Mouse (Mus musculus): ENCODE measurements around the gene Eri3. TPM values are rescaled to one million over a fixed set of nuclear protein-coding genes. Genes with fewer than 3 reads are reported as not detected.
A peak's percentile ranks its signal among the peaks of the same experiment; 100 is the strongest.

Gene Eri3
- polyA plus RNA-seq, 1 experiment from 2014 or later = 158 TPM

DNA sequence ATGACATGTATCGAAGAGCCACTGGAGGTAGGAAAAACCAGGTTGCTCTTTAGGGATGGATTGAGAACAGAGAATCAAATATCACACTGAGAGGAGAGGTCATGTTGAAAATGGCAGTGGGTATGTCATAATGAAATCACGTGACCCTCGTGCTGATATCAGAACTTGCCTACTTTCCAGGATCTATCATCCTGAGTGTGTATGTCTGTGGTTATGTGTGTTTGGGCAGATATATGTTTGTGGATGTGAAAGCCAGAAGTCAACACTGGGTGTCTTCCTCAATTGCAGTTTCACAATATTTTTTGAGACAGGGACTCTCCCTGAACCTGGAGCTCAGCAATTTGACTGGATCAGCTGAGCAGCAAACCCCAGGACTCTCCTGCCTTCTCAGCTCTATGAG is 4.7 kb upstream of the Eri3 start:
- 85% methylated on average over 3 of the region's 3 CpGs for WGBS

DNA sequence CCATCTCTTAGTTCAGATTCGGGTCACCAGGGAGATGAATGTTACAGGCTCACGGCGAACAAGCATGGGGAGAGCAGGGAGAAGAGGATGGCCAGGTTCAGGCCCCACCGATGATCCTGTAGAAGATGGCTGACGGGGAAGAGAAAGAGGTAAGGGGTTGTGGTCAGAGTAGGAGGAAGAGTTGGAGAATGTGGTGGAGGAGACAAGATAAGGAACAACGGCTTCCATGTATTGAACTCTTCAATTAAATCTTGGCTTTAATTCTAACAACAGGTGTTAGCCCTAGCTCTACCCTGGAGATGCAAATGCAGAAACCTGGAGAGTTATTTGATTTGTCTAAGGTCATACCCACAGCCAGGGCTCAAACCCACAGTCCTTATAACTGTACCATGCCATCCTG is 3.5 kb upstream of the Eri3 start:
- Histone ChIP-seq H3K4me2 (no peak overlapping the region), H3K9ac (no peak overlapping the region), H3K4me1 (peaks cover 13% of the 10 kb centered on the region), H3K27ac (no peak overlapping the region), H3K36me3 (no peaks in the 10 kb centered on the region), H3K9me3 (no peaks in the 10 kb centered on the region), H3K27me3 (no peaks in the 10 kb centered on the region), H3K4me3 (no peak overlapping the region)
- no peak for ATAC-seq (ENCODE audit: insufficient number of reproducible peaks, low FRiP score, low TSS enrichment, low read depth)
- WGBS = 84% methylated on average over 6 of the region's 6 CpGs

More for the DNA sequence above, 4.7 kb upstream of the Eri3 start:
- Histone ChIP-seq H3K36me3 (no peaks in the 10 kb centered on the region), H3K27ac (no peak overlapping the region), H3K9me3 (no peaks in the 10 kb centered on the region), H3K4me1 (peaks cover 3% of the 10 kb centered on the region; the same call in 1 of the 2 replicates), H3K4me2 (no peak overlapping the region), H3K4me3 (no peak overlapping the region), H3K27me3 (no peaks in the 10 kb centered on the region), H3K9ac (no peak overlapping the region)
- no peak for ATAC-seq (ENCODE audit: insufficient number of reproducible peaks, low FRiP score, low TSS enrichment, low read depth)

DNA sequence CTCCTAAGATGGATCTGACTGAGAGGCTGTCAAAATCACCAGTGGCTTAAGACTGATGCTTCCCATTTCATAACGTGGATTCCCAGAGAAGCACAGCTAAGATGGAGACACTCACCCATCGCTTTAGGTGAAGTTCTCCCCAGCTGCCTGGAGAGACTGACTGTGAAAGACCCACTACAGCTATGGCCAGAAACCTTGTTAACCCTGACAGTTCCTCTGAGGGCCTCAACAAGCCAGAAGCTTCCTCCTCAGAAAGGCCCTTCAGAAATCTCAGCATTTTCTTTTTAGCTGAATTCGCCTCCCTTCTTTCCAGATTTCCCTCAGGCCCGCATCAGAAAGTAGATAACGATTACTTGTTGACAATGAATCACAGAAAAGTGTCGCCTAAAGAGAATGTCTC is 589 bp upstream of the Eri3 start:
- H3K27ac ChIP-seq = peak overlapping the region; percentile 64
- no peaks in the 10 kb centered on the region for H3K27me3 ChIP-seq
- H3K36me3 ChIP-seq = no peaks in the 10 kb centered on the region; the same call in 1 of the 2 replicates
- H3K9me3 ChIP-seq = no peaks in the 10 kb centered on the region
- H3K4me3 ChIP-seq = peak overlapping the region; percentile 93; the same call in 1 of the 2 replicates
- H3K4me1 ChIP-seq = peaks cover 20% of the 10 kb centered on the region
- ATAC-seq (ENCODE audit: insufficient number of reproducible peaks, low FRiP score, low TSS enrichment, low read depth) = no peak
- H3K9ac ChIP-seq = no peak overlapping the region
- 43% methylated on average over 6 of the region's 6 CpGs for WGBS
- peak overlapping the region; percentile 33; the same call in 1 of the 2 replicates for H3K4me2 ChIP-seq

DNA sequence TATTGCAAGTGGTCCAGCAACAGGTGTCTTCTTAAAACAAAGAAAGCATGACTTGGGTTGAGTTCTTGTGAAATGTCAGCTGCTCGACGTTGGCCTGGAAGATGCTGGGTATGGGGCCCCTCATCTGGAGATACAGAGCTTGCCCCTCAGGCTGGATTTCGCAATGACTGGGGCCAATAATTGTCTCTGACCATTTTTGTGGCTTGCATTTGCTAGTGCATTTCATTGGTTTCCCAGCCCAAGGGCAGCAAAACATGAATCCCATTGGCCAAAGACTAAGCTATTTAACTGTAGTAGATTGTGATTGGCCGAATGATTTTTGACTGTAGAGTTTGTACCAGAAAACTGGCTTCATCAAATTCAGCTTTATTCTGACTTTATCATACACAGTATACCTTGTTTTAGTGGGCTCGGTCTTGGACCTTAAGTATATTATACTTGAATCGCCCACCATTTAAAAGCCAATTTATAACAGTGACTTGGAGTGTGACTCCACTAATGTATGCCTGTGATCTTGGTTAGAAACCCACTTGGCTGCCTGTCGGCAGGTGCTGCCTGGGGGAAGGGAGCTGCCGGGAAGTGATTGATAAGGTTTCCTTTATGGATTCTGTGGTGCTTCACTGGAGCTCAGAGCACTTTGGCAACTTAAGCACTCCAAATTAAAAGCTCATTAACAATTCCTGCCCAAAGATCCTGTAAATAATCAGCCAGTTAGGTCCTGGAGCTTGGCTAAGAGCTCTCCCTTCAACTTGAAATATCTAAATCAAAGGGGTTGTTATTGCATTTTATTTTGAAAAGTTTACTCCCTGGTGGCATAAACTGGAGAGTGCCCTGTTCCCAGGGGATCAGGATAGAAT is 1.2 kb downstream of the Eri3 start:
- Histone ChIP-seq H3K4me2 (peak overlapping the region; percentile 77), H3K4me3 (peak overlapping the region; percentile 93), H3K36me3 (no peaks in the 10 kb centered on the region; the same call in 1 of the 2 replicates), H3K9ac (no peak overlapping the region), H3K9me3 (no peaks in the 10 kb centered on the region), H3K4me1 (peaks cover 27% of the 10 kb centered on the region), H3K27me3 (no peaks in the 10 kb centered on the region), H3K27ac (peak overlapping the region; percentile 91; the same call in 1 of the 2 replicates)
- ATAC-seq (ENCODE audit: insufficient number of reproducible peaks, low FRiP score, low TSS enrichment, low read depth) = no peak
- 37% methylated on average over 8 of the region's 8 CpGs for WGBS

DNA sequence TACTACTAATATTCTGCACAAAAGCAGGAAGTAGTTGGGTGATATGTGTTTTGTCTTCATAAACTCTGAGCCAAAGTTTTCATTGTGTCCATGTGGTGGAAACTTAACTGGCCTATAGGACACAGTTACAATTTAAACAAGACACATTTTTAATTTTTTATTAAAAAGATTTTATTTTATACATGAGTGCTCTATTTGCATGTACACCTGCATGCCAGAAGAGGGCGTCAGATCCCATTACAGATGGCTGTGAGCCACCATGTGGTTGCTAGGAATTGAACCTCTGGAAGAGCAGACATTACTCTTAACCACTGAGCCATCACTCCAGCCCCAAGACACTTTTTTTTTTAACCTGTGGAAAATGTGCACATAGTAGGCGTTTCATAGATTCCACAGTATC is 5.3 kb downstream of the Eri3 start:
- H3K36me3 ChIP-seq = peaks cover 3% of the 10 kb centered on the region; the same call in 1 of the 2 replicates
- no peak overlapping the region for H3K27ac ChIP-seq
- no peaks in the 10 kb centered on the region for H3K27me3 ChIP-seq
- no peak overlapping the region for H3K4me3 ChIP-seq
- H3K9me3 ChIP-seq = no peaks in the 10 kb centered on the region
- ATAC-seq (ENCODE audit: insufficient number of reproducible peaks, low FRiP score, low TSS enrichment, low read depth) = no peak
- H3K4me2 ChIP-seq = no peak overlapping the region
- 63% methylated on average over 2 of the region's 2 CpGs for WGBS
- peaks cover 42% of the 10 kb centered on the region for H3K4me1 ChIP-seq
- no peak overlapping the region for H3K9ac ChIP-seq

DNA sequence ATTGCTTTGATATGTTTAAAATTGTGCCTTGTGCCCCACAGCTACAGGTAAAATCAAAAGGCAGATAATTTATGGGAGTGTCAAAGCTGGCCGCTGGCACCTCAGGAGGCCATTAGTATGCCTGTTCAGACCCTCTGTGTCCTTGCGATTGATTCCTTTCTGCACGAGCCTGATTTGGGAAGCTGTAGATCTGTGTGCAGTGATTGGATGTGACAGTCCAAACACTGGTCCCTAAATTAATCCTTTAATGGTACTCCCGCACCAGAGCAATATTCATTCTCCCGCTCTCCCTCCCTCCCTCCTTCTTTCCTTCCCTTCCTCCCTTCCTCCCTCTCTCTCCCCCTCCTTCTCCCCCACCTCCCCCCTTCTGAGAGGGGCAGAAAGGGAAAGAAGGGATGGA is 6.2 kb downstream of the Eri3 start:
- Histone ChIP-seq H3K4me1 (peaks cover 35% of the 10 kb centered on the region), H3K9me3 (no peaks in the 10 kb centered on the region), H3K27me3 (no peaks in the 10 kb centered on the region), H3K27ac (no peak overlapping the region), H3K4me2 (no peak overlapping the region), H3K36me3 (peaks cover 3% of the 10 kb centered on the region; the same call in 1 of the 2 replicates), H3K9ac (no peak overlapping the region), H3K4me3 (no peak overlapping the region)
- ATAC-seq (ENCODE audit: insufficient number of reproducible peaks, low FRiP score, low TSS enrichment, low read depth) = no peak
- WGBS = 16% methylated on average over 5 of the region's 5 CpGs

DNA sequence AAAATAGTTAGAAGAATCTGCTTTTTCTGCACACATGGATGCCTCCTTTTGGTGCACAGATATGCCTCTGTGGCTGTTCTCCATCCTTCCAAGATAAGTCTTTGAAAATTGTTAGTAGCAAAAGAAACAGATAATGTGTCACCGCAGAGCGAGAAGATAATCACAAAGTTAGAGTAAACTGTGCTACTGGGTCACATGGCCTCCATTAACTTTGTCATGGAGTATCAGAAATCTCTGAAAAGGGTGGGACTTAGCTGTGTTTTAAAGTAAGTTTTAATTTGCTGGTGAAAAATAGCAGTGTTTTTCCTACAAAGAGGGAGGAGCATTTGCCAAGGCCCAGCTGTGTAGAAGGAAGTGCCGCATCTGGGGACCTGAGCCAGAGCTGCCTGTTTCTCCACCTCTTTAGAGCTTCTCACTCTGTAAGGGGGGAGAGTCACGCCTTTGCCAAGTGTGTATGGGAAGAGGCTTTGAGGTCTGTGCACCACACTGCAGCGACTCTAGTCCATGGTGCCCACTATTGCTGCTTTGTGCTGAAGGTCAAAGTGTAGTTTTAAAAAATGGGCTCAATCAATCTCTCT is 7.0 kb downstream of the Eri3 start:
- 57% methylated on average over 5 of the region's 5 CpGs for WGBS
- peaks cover 4% of the 10 kb centered on the region for H3K36me3 ChIP-seq
- no peaks in the 10 kb centered on the region for H3K27me3 ChIP-seq
- no peak overlapping the region for H3K27ac ChIP-seq
- ATAC-seq (ENCODE audit: insufficient number of reproducible peaks, low FRiP score, low TSS enrichment, low read depth) = no peak
- H3K4me1 ChIP-seq = peaks cover 27% of the 10 kb centered on the region
- H3K4me3 ChIP-seq = no peak overlapping the region
- H3K4me2 ChIP-seq = no peak overlapping the region
- H3K9me3 ChIP-seq = no peaks in the 10 kb centered on the region
- H3K9ac ChIP-seq = no peak overlapping the region

DNA sequence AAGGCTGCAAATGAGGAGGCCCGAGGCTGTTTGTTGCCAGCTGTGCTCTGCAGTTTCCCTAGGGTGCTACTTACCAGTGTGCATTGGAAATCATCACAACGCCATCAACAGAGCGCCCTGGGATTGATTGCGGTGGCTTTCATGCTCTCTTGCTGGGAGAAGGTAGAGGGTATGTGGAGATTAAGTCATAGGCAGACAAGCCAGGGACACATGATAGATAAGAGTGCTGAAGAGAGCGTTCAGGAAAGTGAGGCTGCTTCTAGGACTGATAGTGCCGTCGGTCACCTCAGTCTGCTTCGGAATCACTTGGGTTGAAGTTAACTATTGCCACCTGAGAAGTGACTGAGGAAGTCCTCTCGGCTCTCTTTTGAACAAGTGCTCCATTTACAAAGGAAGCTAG is 13.8 kb downstream of the Eri3 start:
- Histone ChIP-seq H3K9ac (no peak overlapping the region), H3K9me3 (no peaks in the 10 kb centered on the region), H3K27ac (no peak overlapping the region), H3K4me3 (no peak overlapping the region), H3K27me3 (no peaks in the 10 kb centered on the region), H3K4me1 (peaks cover 9% of the 10 kb centered on the region; the same call in 1 of the 2 replicates), H3K36me3 (peaks cover 38% of the 10 kb centered on the region), H3K4me2 (no peak overlapping the region)
- ATAC-seq (ENCODE audit: insufficient number of reproducible peaks, low FRiP score, low TSS enrichment, low read depth) = no peak
- 77% methylated on average over 9 of the region's 9 CpGs for WGBS

DNA sequence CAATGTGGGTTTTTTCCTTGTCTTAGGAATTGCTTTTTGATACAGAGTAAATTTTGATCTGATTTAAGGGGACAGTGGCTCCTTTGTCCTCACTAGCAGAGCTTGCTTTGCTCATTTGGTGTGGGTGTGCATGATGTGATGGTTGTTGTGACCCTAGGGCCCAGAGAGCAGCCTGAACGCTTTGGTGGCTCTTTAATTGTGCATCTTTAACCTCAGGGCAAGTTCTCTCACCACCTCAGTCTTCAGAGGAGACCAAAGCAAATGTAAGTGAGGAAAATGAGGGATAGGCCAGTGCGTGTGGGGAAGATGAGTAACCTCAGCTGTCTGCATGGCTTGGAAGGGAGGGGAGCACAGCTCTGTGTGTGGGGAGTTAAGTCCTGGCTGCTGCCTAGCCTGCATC is 18.7 kb downstream of the Eri3 start:
- peaks cover 12% of the 10 kb centered on the region for H3K4me1 ChIP-seq
- 51% methylated on average over 2 of the region's 2 CpGs for WGBS
- no peak overlapping the region for H3K4me2 ChIP-seq
- H3K9ac ChIP-seq = no peak overlapping the region
- H3K9me3 ChIP-seq = no peaks in the 10 kb centered on the region
- no peak overlapping the region for H3K4me3 ChIP-seq
- no peak overlapping the region for H3K27ac ChIP-seq
- peaks cover 46% of the 10 kb centered on the region for H3K36me3 ChIP-seq
- ATAC-seq (ENCODE audit: insufficient number of reproducible peaks, low FRiP score, low TSS enrichment, low read depth) = no peak
- no peaks in the 10 kb centered on the region for H3K27me3 ChIP-seq

DNA sequence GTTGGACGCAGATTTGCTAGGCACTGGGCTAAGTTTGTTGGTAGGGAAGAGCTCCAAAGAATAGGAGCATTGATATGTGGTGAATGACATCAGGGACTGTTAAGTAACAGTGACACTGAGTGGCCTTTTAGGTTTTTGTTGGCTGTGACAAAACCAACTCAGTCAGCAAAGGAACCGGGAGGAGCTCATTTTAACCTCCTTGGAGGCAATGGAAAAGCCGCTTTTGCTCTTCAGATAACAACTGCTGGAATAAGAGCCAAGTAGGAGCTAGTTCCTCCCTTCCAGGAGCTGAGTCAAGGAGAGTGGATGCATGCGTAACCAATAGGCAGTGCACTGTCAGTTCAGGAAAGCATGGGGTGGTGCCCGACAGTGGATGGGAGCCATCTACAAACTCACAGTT is 20.8 kb downstream of the Eri3 start:
- Histone ChIP-seq H3K27me3 (no peaks in the 10 kb centered on the region), H3K9me3 (no peaks in the 10 kb centered on the region), H3K4me1 (peaks cover 13% of the 10 kb centered on the region), H3K4me3 (no peak overlapping the region), H3K9ac (no peak overlapping the region), H3K4me2 (no peak overlapping the region), H3K27ac (no peak overlapping the region), H3K36me3 (peaks cover 30% of the 10 kb centered on the region)
- 77% methylated on average over 5 of the region's 5 CpGs for WGBS
- ATAC-seq (ENCODE audit: insufficient number of reproducible peaks, low FRiP score, low TSS enrichment, low read depth) = no peak

DNA sequence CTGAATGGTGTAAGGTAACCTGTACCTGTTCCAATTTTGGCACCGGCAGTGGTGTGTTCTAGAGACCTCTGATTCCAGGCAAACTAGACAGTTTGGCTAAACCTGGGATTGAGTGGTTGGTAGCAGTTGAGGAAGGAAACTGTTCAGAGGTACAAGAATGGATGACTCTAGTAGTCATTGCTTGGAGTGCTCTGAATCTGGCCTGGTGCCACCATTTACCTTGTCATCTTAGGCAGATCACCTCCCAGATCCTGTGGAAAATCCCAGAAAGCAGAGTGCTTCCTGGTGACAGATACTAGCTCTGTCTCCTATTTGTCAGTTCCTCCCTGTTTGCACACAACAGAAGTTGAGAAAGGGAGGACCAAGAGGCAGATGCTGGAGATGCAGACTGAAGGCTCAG is 27.4 kb downstream of the Eri3 start:
- H3K4me1 ChIP-seq = peaks cover 19% of the 10 kb centered on the region; the same call in 1 of the 2 replicates
- no peaks in the 10 kb centered on the region for H3K27me3 ChIP-seq
- no peak overlapping the region for H3K27ac ChIP-seq
- ATAC-seq (ENCODE audit: insufficient number of reproducible peaks, low FRiP score, low TSS enrichment, low read depth) = no peak
- 82% methylated on average over 1 of the region's 1 CpGs for WGBS
- no peak overlapping the region for H3K9ac ChIP-seq
- peaks cover 23% of the 10 kb centered on the region for H3K36me3 ChIP-seq
- no peak overlapping the region for H3K4me3 ChIP-seq
- H3K9me3 ChIP-seq = no peaks in the 10 kb centered on the region
- no peak overlapping the region for H3K4me2 ChIP-seq

DNA sequence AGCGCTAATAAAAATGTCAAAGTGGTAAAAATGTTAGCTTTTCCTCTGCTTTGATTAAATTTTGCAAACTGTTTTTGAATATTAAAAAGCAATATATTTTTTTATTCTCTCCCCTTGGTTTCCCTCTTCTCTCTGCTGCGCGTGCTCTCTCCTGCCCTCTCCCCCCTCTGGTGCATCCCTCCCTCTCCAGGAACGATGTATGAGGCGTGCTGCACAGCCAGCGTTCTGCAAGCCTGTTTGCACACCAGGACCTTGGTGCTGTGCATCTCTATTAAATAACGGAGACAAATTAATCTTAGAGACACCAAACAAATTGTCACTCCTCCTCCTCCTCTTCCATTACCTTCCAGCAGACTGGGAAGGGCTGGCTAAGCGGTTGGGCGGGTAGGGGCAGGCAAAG is 31.5 kb downstream of the Eri3 start:
- H3K27me3 ChIP-seq = no peaks in the 10 kb centered on the region
- H3K4me2 ChIP-seq = no peak overlapping the region
- H3K9me3 ChIP-seq = no peaks in the 10 kb centered on the region
- no peak overlapping the region for H3K4me3 ChIP-seq
- peaks cover 11% of the 10 kb centered on the region; the same call in 1 of the 2 replicates for H3K4me1 ChIP-seq
- H3K9ac ChIP-seq = no peak overlapping the region
- ATAC-seq (ENCODE audit: insufficient number of reproducible peaks, low FRiP score, low TSS enrichment, low read depth) = no peak
- WGBS = 57% methylated on average over 9 of the region's 9 CpGs
- no peak overlapping the region for H3K27ac ChIP-seq
- H3K36me3 ChIP-seq = peaks cover 52% of the 10 kb centered on the region
